Mouse (Mus musculus) hindbrain, embryonic 12.5 days (tissue): ENCODE measurements around the gene Prss30. TPM values are rescaled to one million over a fixed set of nuclear protein-coding genes. Genes with fewer than 3 reads are reported as not detected.

ENCODE experiments used
- ATAC-seq: fragments of 200-750 bp; cut with Nextera tagmentation; 2 replicates; pipeline ENCODE4 v1.8.0; 2017; ENCODE audit warnings: moderate TSS enrichment; ENCODE audit not compliant: low FRiP score
- H3K27ac ChIP-seq: fragments of 300-500 bp; sonication (generic); 2 replicates; pipeline ENCODE4 v1.5.1; 2016; ENCODE audit warnings: mild to moderate bottlenecking
- H3K27me3 ChIP-seq: fragments of 300-500 bp; sonication (generic); 2 replicates; pipeline ENCODE4 v1.6.1; 2016; ENCODE audit warnings: mild to moderate bottlenecking
- H3K36me3 ChIP-seq: fragments of 300-500 bp; sonication (generic); 2 replicates; pipeline ENCODE4 v1.6.1; 2016; ENCODE audit warnings: mild to moderate bottlenecking
- H3K4me1 ChIP-seq: fragments of 300-500 bp; sonication (generic); 2 replicates; pipeline ENCODE4 v1.6.1; 2016
- H3K4me2 ChIP-seq: fragments of 300-500 bp; sonication (generic); replicated peaks from 2 replicates; pipeline ENCODE4 v1.6.1; 2016; ENCODE audit warnings: mild to moderate bottlenecking
- H3K4me3 ChIP-seq: fragments of 300-500 bp; sonication (generic); 2 replicates; pipeline ENCODE4 v1.5.1; 2016; ENCODE audit warnings: mild to moderate bottlenecking
- H3K9ac ChIP-seq: fragments of 300-500 bp; sonication (generic); 2 replicates; pipeline ENCODE4 v1.6.1; 2016; ENCODE audit warnings: mild to moderate bottlenecking, moderate library complexity
- H3K9me3 ChIP-seq: fragments of 300-500 bp; sonication (generic); replicated peaks from 2 replicates; pipeline ENCODE4 v1.6.1; 2016; ENCODE audit warnings: mild to moderate bottlenecking
- WGBS: fragments of 180-500 bp; shearing (Covaris S2); methylation state at CpG from one replicate; pipeline ENCODE4 v1.1.7; 2016; 5-methylcytosine and 5-hydroxymethylcytosine counted together
- polyA plus RNA-seq: library from polyadenylated mRNA; unstranded; fragments of >200 nt; fragmentation: Nextera tagmentation; extraction: Ambion mirVana; gene quantifications from 2 replicates; pipeline ENCODE4 v1.2.1, GENCODE M21; 2016

Gene Prss30
- polyA plus RNA-seq: not detected in 2 replicates

DNA sequence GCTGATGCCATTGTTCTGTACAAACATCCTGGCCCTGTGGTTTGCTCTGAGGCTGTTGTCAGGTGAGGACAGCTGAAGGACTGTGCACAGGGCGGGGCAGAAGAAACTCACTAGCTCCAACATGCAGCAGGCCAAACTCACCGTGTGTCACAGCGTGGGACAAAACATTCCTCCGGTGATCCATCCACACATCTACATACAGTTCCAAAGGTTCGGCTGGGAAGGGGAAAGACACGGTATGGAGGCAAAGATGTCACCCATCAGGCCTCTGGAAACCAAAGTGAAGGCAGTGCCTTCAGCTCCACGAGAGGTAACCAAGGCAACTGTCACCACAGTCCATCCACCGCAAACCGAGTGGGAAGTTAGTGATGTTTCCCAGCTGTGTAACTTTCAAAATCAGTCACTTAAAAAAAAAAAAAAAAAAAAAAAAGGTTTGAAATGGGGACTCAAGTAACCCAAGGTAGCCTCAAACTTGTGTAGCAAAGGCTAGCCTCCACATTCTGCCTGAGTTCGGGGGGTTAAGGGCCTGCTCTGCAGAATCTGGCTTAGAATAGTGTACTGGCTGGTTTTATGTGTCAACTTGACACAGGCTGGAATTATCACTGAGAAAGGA lies at the start of gene Prss30:
TSS of gene Prss30 (minus strand) at position 270 of the 613 bp plus-strand sequence.
- no peak for ATAC-seq
- 75% methylated on average over 10 of the region's 10 CpGs for WGBS
- Histone ChIP-seq H3K9me3 (no peaks in the 10 kb centered on the region), H3K36me3 (no peaks in the 10 kb centered on the region), H3K27me3 (no peaks in the 10 kb centered on the region), H3K4me1 (no peaks in the 10 kb centered on the region), H3K4me2 (no peak within 1 kb of the TSS), H3K9ac (no peak within 1 kb of the TSS), H3K27ac (no peak within 1 kb of the TSS), H3K4me3 (no peak within 1 kb of the TSS)

DNA sequence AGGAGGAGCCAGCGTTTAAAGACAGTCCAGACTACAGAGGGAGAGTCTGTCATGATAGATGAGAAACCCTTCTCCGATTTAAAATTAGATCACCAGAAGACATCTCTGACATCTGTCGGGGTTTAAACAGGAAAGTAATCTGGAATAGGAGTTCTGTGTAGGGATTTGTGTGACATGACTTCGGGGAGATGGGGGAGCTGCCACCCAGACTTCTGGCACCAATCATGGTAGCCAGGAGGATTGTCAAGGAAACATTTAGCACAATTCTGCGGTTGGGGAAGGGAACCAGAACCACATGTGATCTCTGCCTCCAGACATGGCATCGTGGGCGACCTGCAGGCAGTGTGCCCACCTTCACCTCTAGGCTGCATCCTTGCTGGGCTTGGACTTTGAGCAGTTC lies 49.1 kb upstream of the Prss30 start:
- 83% methylated on average over 7 of the region's 7 CpGs for WGBS
- Histone ChIP-seq H3K36me3 (no peaks in the 10 kb centered on the region), H3K4me3 (no peak overlapping the region), H3K27me3 (no peaks in the 10 kb centered on the region), H3K9ac (no peak overlapping the region), H3K9me3 (no peaks in the 10 kb centered on the region), H3K4me1 (no peaks in the 10 kb centered on the region), H3K27ac (no peak overlapping the region), H3K4me2 (no peak overlapping the region)
- no peak for ATAC-seq

DNA sequence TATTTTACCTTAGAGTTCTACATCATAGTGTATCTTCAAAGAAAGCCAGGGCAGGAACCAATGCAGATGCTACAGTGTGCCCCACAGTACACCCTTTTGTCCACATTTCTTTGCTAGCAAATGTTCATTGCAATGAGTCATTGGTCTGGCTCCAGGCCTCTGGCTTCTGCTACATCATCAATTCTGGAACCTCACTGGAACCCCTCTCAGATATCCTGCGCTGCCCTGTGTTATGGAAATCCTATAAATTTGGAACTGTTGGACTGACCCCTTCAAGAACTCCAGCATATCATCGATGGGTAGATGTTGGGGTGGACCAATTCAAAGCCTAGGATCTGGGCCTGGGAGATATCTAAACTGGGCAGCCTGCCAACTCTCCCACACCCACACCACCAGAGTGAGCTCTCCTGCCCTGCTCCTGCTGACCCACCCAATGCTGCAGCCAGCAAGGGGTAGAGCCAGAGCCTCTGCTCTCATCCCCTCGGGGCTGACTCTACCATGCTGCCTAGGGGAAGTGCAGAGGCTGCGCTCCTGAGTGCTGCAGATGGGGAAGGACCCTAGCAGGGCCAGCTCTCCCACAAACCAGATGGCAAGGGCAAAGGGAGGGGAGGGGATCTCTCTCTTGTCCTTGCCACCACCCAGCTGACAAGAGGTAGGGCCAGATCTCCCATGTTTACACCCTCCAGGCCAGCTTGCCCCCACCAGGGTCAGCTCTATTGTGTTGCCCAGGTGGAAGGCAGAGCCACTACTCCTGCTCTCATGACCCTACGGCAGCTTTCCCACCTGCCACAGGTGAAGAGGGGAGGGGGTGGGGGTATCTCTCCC lies 41.2 kb upstream of the Prss30 start:
- no peaks in the 10 kb centered on the region for H3K27me3 ChIP-seq

DNA sequence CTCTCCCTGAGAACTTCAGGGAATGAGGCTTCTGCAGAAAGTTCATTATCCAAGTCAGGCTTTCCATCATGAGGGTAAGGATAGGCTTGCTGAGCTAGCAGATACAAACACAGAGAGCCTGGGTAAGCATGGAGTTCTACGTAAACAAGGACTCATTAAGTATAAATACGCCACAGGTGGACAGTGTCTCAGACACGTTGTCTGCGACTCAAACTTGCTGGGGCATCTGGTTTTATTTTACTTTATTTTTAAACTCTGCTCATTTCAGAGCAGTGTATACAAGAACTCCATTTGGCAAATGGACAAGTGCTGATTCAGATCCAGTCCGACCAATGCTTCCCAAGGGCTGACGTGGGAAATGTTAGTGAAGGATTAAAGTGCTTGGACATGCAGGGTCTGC lies 40.3 kb upstream of the Prss30 start:
- H3K36me3 ChIP-seq: no peaks in the 10 kb centered on the region
- H3K4me2 ChIP-seq: no peak overlapping the region
- 80% methylated on average over 6 of the region's 6 CpGs for WGBS
- no peak overlapping the region for H3K27ac ChIP-seq
- ATAC-seq: no peak
- H3K4me3 ChIP-seq: no peak overlapping the region
- H3K27me3 ChIP-seq: no peaks in the 10 kb centered on the region
- no peaks in the 10 kb centered on the region for H3K9me3 ChIP-seq
- no peaks in the 10 kb centered on the region for H3K4me1 ChIP-seq
- no peak overlapping the region for H3K9ac ChIP-seq

More for the DNA sequence above, 41.2 kb upstream of the Prss30 start:
- Histone ChIP-seq H3K27ac (no peak overlapping the region), H3K4me1 (no peaks in the 10 kb centered on the region), H3K9me3 (no peaks in the 10 kb centered on the region), H3K36me3 (no peaks in the 10 kb centered on the region), H3K4me3 (no peak overlapping the region), H3K4me2 (no peak overlapping the region), H3K9ac (no peak overlapping the region)
- ATAC-seq: no peak
- 83% methylated on average over 5 of the region's 5 CpGs for WGBS

- Histone ChIP-seq H3K27me3 (no peaks in the 10 kb centered on the region), H3K27ac (no peak overlapping the region), H3K4me1 (no peaks in the 10 kb centered on the region), H3K9ac (no peak overlapping the region), H3K4me3 (no peak overlapping the region), H3K36me3 (no peaks in the 10 kb centered on the region), H3K9me3 (no peaks in the 10 kb centered on the region), H3K4me2 (no peak overlapping the region)
- WGBS: 29% methylated on average over 14 of the region's 14 CpGs
- no peak for ATAC-seq
These were observed 35.4 kb upstream of the Prss30 start for GRCm38 (mm10) chr17:24015727-24016126.

DNA sequence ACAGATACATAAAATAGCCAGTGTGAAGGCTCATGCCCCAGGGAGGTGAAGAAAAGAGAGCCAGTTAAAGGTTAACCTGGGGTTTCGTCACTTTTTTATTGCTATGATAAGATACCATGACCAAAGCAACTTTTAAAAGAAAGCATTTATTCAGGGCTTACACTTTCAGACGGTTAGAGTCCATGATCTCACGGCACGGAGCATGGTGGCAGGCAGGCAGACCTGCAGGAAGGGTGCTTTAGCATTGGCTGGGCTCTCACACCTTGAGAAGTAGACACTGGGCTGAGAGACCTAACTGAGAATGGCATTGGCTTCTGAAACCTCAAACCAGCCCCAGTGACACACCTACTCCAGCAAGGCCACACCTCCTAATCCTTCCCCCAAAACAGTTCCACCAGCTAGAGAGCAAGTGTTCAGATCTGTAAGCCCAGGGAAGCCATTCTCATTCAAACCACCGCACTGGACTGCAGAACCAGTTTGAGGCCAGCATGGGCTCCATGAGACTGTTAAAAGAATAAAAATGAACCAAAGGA lies 34.1 kb upstream of the Prss30 start:
- Histone ChIP-seq H3K4me1 (no peaks in the 10 kb centered on the region), H3K4me2 (no peak overlapping the region), H3K4me3 (no peak overlapping the region), H3K36me3 (no peaks in the 10 kb centered on the region), H3K9ac (no peak overlapping the region), H3K27me3 (no peaks in the 10 kb centered on the region), H3K27ac (no peak overlapping the region), H3K9me3 (no peaks in the 10 kb centered on the region)
- no peak for ATAC-seq
- 89% methylated on average over 5 of the region's 5 CpGs for WGBS

- Histone ChIP-seq H3K27me3 (0 out of 2 replicates have a peak, but pooled peaks cover 5% of the 10 kb centered on the region), H3K4me1 (no peaks in the 10 kb centered on the region), H3K4me2 (no peak overlapping the region), H3K9ac (no peak overlapping the region), H3K36me3 (no peaks in the 10 kb centered on the region), H3K9me3 (no peaks in the 10 kb centered on the region), H3K27ac (no peak overlapping the region), H3K4me3 (no peak overlapping the region)
- WGBS: 77% methylated on average over 2 of the region's 2 CpGs
- ATAC-seq: no peak
These were observed 32.6 kb upstream of the Prss30 start for GRCm38 (mm10) chr17:24012921-24013320.

GRCm38 (mm10) chr17:24009617-24010016 lies 29.3 kb upstream of the Prss30 start:
- 0 out of 2 replicates have a peak, but pooled peaks cover 5% of the 10 kb centered on the region for H3K27me3 ChIP-seq
- H3K4me2 ChIP-seq: no peak overlapping the region
- H3K9ac ChIP-seq: no peak overlapping the region
- no peaks in the 10 kb centered on the region for H3K36me3 ChIP-seq
- H3K4me1 ChIP-seq: no peaks in the 10 kb centered on the region
- H3K9me3 ChIP-seq: no peaks in the 10 kb centered on the region
- ATAC-seq: no peak
- H3K27ac ChIP-seq: no peak overlapping the region
- WGBS: 61% methylated on average over 5 of the region's 5 CpGs
- no peak overlapping the region for H3K4me3 ChIP-seq

- H3K4me1 ChIP-seq: no peaks in the 10 kb centered on the region
- 86% methylated on average over 4 of the region's 4 CpGs for WGBS
- H3K4me2 ChIP-seq: no peak overlapping the region
- H3K36me3 ChIP-seq: no peaks in the 10 kb centered on the region
- H3K4me3 ChIP-seq: no peak overlapping the region
- ATAC-seq: no peak
- no peaks in the 10 kb centered on the region for H3K9me3 ChIP-seq
- no peak overlapping the region for H3K27ac ChIP-seq
- no peak overlapping the region for H3K9ac ChIP-seq
- 0 out of 2 replicates have a peak, but pooled peaks cover 5% of the 10 kb centered on the region for H3K27me3 ChIP-seq
These were observed 27.7 kb upstream of the Prss30 start for GRCm38 (mm10) chr17:24008105-24008504.

GRCm38 (mm10) chr17:24007391-24007790 lies 27.0 kb upstream of the Prss30 start:
- 82% methylated on average over 1 of the region's 1 CpGs for WGBS
- ATAC-seq: no peak
- H3K4me2 ChIP-seq: no peak overlapping the region
- no peaks in the 10 kb centered on the region for H3K4me1 ChIP-seq
- H3K9me3 ChIP-seq: no peaks in the 10 kb centered on the region
- H3K9ac ChIP-seq: no peak overlapping the region
- no peaks in the 10 kb centered on the region for H3K36me3 ChIP-seq
- H3K4me3 ChIP-seq: no peak overlapping the region
- H3K27ac ChIP-seq: no peak overlapping the region
- 0 out of 2 replicates have a peak, but pooled peaks cover 5% of the 10 kb centered on the region for H3K27me3 ChIP-seq

DNA sequence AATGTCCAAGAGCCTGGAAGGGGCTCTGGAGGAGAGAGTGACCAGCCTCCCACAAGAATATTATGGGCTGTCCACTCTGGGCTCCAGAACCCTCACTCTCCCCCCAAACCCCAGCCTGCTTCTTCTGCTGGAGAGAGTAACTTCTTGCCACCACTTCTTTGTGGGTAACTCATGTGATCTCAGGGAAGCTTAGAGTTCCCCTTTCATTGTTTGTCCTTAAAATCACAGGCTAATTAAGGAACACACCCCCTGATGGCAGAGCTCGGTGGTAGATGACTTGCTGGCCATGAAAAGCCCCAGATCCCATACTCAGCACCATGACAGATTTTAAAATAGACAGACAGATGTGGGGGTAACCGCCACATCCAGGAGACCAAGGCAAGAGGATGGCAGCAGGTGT lies 26.6 kb upstream of the Prss30 start:
- Histone ChIP-seq H3K4me1 (no peaks in the 10 kb centered on the region), H3K36me3 (no peaks in the 10 kb centered on the region), H3K27ac (no peak overlapping the region), H3K27me3 (0 out of 2 replicates have a peak, but pooled peaks cover 5% of the 10 kb centered on the region), H3K9me3 (no peaks in the 10 kb centered on the region), H3K4me3 (no peak overlapping the region), H3K9ac (no peak overlapping the region), H3K4me2 (no peak overlapping the region)
- no peak for ATAC-seq
- WGBS: 54% methylated on average over 2 of the region's 2 CpGs

DNA sequence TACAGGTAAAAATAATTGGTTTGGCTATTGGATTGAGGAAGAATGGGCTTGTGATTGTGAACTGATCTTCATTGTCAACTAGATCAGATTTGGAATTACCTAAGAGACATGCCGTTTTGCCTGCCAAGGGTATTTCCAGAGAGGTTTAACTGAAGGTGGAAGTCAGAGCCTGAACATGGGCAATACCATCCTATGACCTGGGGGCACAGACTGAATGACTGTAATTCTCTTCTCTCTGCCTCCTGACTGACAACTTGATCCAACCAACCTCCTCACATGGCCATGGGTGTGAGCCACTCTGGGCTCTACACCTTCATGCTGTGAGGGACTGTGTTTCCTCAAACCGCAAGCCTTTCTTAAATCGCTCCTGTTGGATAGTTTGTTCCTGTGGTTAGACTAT lies 24.7 kb upstream of the Prss30 start:
- no peak overlapping the region for H3K27ac ChIP-seq
- H3K4me2 ChIP-seq: no peak overlapping the region
- no peak for ATAC-seq
- H3K36me3 ChIP-seq: no peaks in the 10 kb centered on the region
- H3K9ac ChIP-seq: no peak overlapping the region
- H3K9me3 ChIP-seq: no peaks in the 10 kb centered on the region
- H3K4me3 ChIP-seq: no peak overlapping the region
- 0 out of 2 replicates have a peak, but pooled peaks cover 5% of the 10 kb centered on the region for H3K27me3 ChIP-seq
- no peaks in the 10 kb centered on the region for H3K4me1 ChIP-seq
- 97% methylated on average over 3 of the region's 3 CpGs for WGBS
